Mouse (Mus musculus): Measurements from ENCODE around the gene Pglyrp1.

- TF ChIP-seq POLR2A (IDR thresholded peaks at IDR 0.05; ENCODE audit: low read depth, low read length) = no peak
- TF ChIP-seq CTCF (IDR thresholded peaks at IDR 0.05; ENCODE audit: extremely low read depth, insufficient read length, insufficient replicate concordance, low read depth, low read length) = no peak
These were observed 33.8 kb downstream of the Pglyrp1 start for GRCm38 (mm10) chr7:18904971-18905370.

All from small intestine, adult 2 months (tissue).